Mouse (Mus musculus): ENCODE data around the gene Tbc1d15.
"Not testable (repeated sequence)": the region's sequence is repeated elsewhere in the genome, so short reads cannot be mapped to it uniquely, and the experiment has no call there.

The Tbc1d15 gene

GRCm38 (mm10) chr10:115241082-115241595 is 10.1 kb downstream of the Tbc1d15 start:
- no peak for DNase-seq

DNA sequence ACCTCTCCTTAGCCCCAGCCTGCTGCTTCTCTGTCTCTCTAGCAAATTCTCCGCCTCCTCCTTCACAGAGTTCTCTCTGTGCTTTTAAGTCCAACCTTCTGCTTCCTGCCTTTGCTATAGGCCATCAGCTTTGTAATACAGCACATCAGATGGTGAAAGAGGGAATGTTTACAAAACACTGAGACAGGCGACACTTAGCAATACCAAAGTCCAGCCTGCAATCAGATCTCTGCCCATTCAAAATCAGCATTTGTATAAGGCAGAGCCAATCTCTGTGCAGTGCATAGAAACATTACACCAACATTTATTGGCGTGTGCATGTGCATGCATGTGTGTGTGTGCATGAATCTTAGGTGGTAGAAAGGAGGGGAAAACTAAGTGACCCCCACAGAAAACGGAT is 13.3 kb downstream of the Tbc1d15 start:
- no peak for DNase-seq

- DNase-seq: no peak
These were observed 14.5 kb downstream of the Tbc1d15 start for GRCm38 (mm10) chr10:115236733-115237132.

DNA sequence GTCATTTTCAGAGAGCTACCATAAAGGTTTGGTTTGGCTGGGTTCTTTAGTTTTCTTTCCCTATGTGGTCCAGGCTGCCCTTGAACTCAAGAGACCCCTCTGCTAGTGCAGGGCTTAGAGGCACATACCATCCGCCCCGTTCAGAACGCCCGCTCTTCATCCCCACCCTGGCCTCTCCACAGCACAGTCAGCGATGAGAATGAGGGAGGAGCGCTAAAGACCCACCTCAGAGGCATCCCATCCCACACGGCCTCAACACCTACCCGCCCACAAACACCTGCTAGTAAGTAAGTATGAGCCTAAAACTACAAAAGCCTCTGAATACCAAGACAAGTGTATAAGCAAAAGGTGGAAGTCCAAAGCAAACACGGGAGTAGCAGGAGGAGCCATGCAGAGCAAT is 15.8 kb downstream of the Tbc1d15 start:
- DNase-seq: no peak

- no peak for DNase-seq
These were observed 17.5 kb downstream of the Tbc1d15 start for GRCm38 (mm10) chr10:115233798-115234197.

DNA sequence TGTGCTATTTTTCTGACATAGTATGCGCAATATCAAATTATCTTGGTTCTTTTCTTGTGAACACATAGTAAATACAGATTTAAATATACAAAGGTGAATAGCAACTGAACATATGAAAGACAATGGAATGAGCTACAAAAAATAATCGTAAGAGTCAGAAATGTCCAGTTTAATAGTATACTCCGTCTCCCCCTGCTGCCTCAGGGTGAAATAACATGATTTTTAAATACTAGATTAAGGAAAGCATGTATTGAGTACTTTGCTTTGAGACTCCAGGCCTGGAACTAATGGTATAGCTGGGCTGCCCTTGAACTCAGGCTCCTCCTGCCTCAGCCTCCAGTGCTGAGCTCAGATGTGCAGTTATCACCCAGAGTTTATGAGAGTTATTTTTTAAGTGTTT is 18.8 kb downstream of the Tbc1d15 start:
- no peak for DNase-seq

DNA sequence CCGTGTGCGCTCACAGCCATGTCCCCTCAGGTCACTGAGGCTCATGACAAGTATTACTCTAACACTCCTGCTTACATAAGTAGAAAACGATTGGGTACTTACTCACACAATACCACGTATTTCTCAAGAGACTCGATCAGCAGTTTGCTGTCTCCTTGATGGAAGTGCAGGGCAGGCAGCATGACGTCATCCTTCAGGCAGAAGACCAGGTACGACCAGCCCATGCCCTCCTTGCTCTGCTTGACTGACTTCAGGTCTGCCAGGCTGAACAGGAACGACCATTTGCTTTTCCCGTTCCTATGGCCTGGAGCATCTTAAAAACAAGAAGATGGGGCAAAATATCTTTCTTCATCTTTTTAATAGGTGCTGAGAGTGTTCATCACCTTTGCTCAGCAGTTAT is 22.2 kb downstream of the Tbc1d15 start:
- DNase-seq: no peak

GRCm38 (mm10) chr10:115226586-115226985 is 24.7 kb downstream of the Tbc1d15 start:
- no peak for DNase-seq

GRCm38 (mm10) chr10:115223845-115224244 is 27.4 kb downstream of the Tbc1d15 start:
- DNase-seq: no peak

- DNase-seq: no peak
These were observed 38.2 kb downstream of the Tbc1d15 start for GRCm38 (mm10) chr10:115212916-115213580.

DNA sequence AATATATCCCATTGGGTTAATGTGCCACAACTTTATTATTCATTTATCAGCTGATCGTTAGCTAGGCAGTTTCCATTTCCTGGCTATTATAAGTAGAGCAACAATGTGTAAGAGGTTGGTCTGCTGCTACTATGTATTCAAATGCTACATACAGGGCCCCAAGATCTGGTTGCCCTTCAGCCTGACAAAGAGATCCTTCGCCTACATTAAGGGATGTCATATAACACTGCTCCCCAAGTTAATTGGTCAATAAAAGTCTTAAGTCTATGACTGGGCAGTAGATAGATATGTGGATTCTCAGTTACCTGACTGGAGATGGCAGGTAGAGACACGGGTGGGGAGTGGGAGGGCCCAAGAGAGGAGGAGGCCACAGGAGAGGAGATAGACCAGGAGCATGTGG is 45.4 kb downstream of the Tbc1d15 start:
- DNase-seq: no peak

- no peak for DNase-seq
These were observed 46.0 kb downstream of the Tbc1d15 start for GRCm38 (mm10) chr10:115205284-115205683.

- DNase-seq: no peak
These were observed 60.1 kb downstream of the Tbc1d15 start for GRCm38 (mm10) chr10:115191214-115191613.

DNA sequence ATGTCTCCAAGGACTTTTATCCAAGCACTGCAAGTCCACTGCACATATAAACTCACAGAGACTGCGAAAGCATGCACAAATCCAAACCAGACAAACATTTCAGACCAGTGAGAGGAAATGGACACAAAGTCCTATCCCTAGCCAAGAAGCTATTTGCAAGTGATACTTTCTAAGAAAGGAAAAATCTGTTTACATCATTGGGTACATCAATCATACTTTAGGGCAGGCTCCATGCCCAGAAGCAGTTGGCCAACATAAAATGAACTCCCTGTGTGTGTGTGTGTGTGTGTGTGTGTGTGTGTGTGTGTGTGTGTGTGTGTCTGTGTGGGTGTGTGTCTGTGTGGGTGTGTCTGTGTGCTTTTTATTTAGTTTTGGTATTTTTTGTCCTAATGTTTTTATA is 63.9 kb downstream of the Tbc1d15 start:
- no peak for DNase-seq

DNA sequence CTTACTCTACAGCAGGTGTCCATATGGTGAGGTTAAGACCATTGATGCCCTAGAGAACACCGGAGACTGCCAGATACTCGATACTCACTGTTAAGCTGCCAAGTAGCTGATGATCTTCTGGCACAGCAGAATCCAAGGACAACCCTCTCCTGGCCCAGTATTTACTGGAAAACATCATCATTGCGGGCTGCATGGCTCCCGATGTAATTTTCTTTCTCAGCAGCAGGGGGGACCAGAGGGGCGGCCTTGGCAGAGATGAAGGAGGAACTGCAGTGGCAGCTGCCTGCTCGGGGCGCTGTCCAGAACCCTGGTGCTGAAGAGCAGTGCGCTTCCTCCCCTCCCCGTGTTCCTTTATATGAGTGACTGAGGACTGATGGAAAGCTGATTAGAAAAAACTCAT is 66.6 kb downstream of the Tbc1d15 start, which contains the start of gene Tph2:
TSS of gene Tph2 (minus strand) at position 326 of the 400 bp plus-strand sequence.
- peak; percentile 24 to 33 for DNase-seq

DNA sequence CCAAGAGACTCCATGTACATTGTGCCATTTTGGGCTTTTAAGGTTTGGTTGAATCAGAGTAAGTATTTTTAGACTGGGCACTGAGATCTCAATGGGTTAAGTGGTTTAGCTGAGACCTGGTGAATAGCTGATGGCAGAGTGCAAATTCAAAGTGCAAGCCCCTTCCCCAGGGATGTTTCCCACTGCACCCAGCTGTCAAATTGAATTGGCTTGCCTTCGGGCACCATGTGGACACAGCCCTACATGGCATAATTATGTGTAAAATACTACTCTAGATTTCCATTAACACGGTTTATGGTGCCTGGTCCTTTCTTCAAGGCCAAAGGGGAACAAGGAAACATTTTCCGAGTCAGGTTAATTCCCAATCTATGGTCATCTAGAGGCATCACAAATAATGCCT is 70.2 kb downstream of the Tbc1d15 start:
- DNase-seq: no peak

DNA sequence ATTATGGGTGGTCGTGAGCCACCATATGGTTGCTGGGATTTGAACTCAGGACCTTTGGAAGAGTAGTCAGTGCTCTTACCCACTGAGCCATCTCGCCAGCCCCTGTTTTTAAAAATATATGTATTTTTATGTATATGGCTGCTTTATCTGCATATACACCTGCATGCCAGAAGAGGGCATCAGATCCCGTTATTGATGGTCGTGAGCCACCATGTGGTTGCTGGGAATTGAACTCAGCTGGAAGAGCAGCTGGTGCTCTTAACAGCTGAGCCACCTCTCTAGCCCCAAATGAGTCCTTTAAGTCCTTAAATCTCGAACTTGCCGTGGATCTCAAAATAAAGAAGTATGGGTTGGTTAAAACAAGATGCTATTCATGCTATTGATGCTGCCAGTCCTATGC is 73.2 kb downstream of the Tbc1d15 start:
- not testable (repeated sequence) for DNase-seq

GRCm38 (mm10) chr10:115175591-115175991 is 75.7 kb downstream of the Tbc1d15 start:
- peak in 1 of 2 experiments; percentile 13 for DNase-seq

GRCm38 (mm10) chr10:115173336-115173735 is 77.9 kb downstream of the Tbc1d15 start:
- no peak for DNase-seq

DNA sequence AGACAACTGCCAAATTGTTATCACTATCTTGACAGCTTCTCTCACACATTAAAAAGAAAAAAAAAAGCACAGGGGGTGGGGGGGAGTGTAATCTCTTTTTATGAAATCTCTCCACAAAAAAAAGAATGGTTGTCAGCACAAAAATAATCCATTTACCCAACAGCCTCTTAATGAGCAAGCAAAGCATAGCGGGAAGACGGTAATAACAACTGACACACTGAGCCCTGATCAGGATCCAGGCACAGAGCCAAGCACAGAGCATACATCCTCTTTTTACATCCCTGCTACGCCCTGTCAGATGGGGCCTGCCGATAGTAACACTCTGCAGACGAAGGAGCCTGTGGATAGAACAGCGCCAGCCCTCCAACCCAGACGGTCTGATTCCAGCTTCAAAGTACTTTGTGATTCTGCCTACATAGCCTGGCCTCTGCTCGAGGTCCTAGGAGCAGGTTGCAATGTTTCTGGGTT is 79.9 kb downstream of the Tbc1d15 start:
- peak; percentile 17 to 19 for DNase-seq

DNA sequence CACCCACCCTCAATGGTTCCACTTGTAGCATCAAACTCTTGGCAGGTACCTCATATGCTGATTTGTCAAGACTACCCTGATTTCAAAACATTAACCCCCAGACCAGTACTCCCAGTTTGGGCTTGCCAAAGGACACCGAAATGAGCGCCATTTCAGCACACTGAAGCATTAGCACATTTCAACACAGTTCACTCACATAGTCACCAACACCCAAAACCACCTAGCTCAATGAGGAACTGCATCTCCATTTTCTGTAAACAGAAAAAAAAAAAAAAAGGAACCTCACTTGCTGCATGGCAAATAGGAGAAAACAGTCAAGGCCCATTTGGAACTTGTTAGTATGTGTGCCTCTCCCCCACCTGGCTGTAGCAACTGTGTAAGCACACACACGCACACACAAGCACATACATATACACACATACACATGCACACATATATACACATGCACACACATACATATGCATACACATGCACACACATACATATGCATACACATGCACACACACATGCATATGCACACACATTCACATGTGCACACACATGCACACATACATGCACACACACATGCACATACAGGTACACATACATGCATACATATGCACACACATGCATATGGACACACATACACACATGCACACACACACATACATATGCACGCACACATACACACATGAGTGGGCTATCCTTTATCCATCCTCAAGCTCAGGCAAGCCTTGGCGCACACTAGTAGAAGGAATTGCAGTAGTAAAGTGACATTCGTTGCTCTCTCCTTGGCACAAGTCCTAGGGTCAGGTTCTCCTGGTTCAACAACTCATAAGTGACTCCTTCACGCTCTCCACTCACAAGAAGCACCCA is 80.5 kb downstream of the Tbc1d15 start:
- DNase-seq: no peak

GRCm38 (mm10) chr10:115169410-115169809 is 81.9 kb downstream of the Tbc1d15 start:
- no peak for DNase-seq

- DNase-seq: no peak
These were observed 91.0 kb downstream of the Tbc1d15 start for GRCm38 (mm10) chr10:115160289-115160688.

Data from lung, adult 18-20 months (tissue).